16 mouse cellular contexts compared by ENCODE assay signal in the genomic region with DNA sequence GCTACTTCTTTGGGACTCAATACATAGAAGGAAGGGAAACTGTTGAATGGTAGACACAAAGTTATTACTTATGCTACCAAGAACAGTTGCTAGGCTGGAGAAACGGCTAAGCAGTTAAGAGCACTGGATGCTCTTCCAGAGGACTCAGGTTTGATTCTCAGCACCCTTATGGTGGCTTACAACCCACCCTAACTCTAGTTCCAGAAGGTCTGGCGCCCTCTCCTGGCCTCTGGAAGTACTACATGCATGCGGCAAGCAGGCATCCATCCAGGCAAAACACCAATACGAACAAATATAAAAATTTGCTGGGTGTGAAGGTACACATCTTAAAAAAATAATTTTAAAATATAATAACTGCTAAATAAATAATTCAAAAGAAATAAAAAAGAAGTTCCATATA. TPM values are rescaled to one million over a fixed set of nuclear protein-coding genes. Genes with fewer than 3 reads are reported as not detected.
DNase-seq lines count a peak whose midpoint lies in the region; ATAC-seq and TF ChIP-seq lines count a peak whose summit lies in the region.
"Had no signal": no experiment of that assay in that cellular context is flagged by ENCODE, and none has a peak within 500 bp of the region (broad histone marks: within the 10 kb centered on the region; RNA-seq: fewer than 3 reads in every experiment).

No protein-coding gene starts in this region.

- TF ChIP-seq EP300 in liver, embryonic 14.5 days (IDR thresholded peaks at IDR 0.05; ENCODE audit: low read depth): no peak

- H3K4me3 ChIP-seq in liver, embryonic 14.5 days (ENCODE audit: insufficient read depth in 1 of 2, low read depth in 2 of 2, low read length in 2 of 2): no peak overlapping the region
- no peak overlapping the region for H3K4me3 ChIP-seq in G1E (ENCODE audit: low read depth, low read length)
- H3K4me3 ChIP-seq: heart, embryonic 13.5 days; hindbrain, embryonic 15.5 days; liver, embryonic 13.5 days; megakaryocyte, embryonic 14.5 days had no signal

- no peak for ATAC-seq in CD4-positive, CD25-positive, alpha-beta regulatory T cell, adult 4 months
- ATAC-seq in liver, embryonic 14.5 days (ENCODE audit: insufficient read depth): no peak
- ATAC-seq in G1E (ENCODE audit: extremely low read depth, insufficient number of reproducible peaks, low FRiP score, poor library complexity, severe bottlenecking): no peak

- no peaks in the 10 kb centered on the region for H3K36me3 ChIP-seq in liver, embryonic 14.5 days (replicated peaks; ENCODE audit: control insufficient read depth, insufficient read depth, low read depth)
- no peaks in the 10 kb centered on the region for H3K36me3 ChIP-seq in G1E (replicated peaks)
- H3K36me3 ChIP-seq: heart, embryonic 13.5 days; hindbrain, embryonic 15.5 days; liver, embryonic 13.5 days had no signal

- H3K9me3 ChIP-seq in liver, embryonic 14.5 days (ENCODE audit: control insufficient read depth, low read length): no peaks in the 10 kb centered on the region
- H3K9me3 ChIP-seq in G1E (replicated peaks): peaks cover 4% of the 10 kb centered on the region
- H3K9me3 ChIP-seq: hindbrain, embryonic 15.5 days; liver, embryonic 13.5 days had no signal

- WGBS in liver, embryonic 14.5 days (ENCODE audit: insufficient replicate concordance): 63% methylated on average over 4 of the region's 4 CpGs

- no peak overlapping the region for H3K9ac ChIP-seq in liver, embryonic 14.5 days (replicated peaks)
- H3K9ac ChIP-seq: heart, embryonic 13.5 days; hindbrain, embryonic 15.5 days; liver, embryonic 13.5 days had no signal

- peaks cover 3 to 13% of the 10 kb centered on the region in 2 experiments; a peak in 2 of 4 replicates for H3K4me1 ChIP-seq in liver, embryonic 14.5 days (replicated peaks; ENCODE audit: control insufficient read depth in 2 of 2, insufficient read depth in 2 of 2, low read length in 1 of 2)
- H3K4me1 ChIP-seq in G1E (ENCODE audit: insufficient read depth, low read depth, low read length): peaks cover 61% of the 10 kb centered on the region

- peak; percentile 52 for DNase-seq in CD4-positive, CD25-positive, alpha-beta regulatory T cell, adult 2 months (ENCODE audit: low read depth, low spot score)
- DNase-seq in liver, embryonic 14.5 days (ENCODE audit: low read depth in 3 of 3, low spot score in 3 of 3): no peak
- DNase-seq in liver (no peak), G1E (ENCODE audit: low spot score) (no peak)
- peak; percentile 46 for DNase-seq in naive thymus-derived CD4-positive, alpha-beta T cell, adult 2 months (ENCODE audit: low read depth)
- no peak for DNase-seq in right cerebral cortex, postnatal 36 days (ENCODE audit: low spot score in 2 of 2)
- no peak for DNase-seq in adrenal gland, adult 18-20 months (ENCODE audit: low spot score in 2 of 2)
- DNase-seq: adrenal gland, postnatal 25 days; cerebellum, adult 8-10 months; gastrocnemius, postnatal 25 days; kidney, postnatal 14 days; liver, embryonic 13.5 days had no signal

- H3K4me2 ChIP-seq in liver, embryonic 14.5 days (ENCODE audit: low read depth): no peak overlapping the region
- H3K4me2 ChIP-seq: heart, embryonic 13.5 days; hindbrain, embryonic 15.5 days; liver, embryonic 13.5 days had no signal

- H3K27me3 ChIP-seq in liver, embryonic 14.5 days (ENCODE audit: control insufficient read depth, insufficient read depth, low read length): peaks cover 19% of the 10 kb centered on the region
- peaks cover 37% of the 10 kb centered on the region for H3K27me3 ChIP-seq in G1E (ENCODE audit: insufficient read depth, low read length)
- H3K27me3 ChIP-seq: megakaryocyte, embryonic 14.5 days had no signal

- H3K27ac ChIP-seq in liver, embryonic 14.5 days: no peak overlapping the region
- H3K27ac ChIP-seq: heart, embryonic 13.5 days; hindbrain, embryonic 15.5 days; liver, embryonic 13.5 days had no signal

- peak; percentile 70 for TF ChIP-seq CTCF in liver, embryonic 14.5 days (IDR thresholded peaks at IDR 0.05; ENCODE audit: low read depth)
- peak; percentile 21; the same call in 1 of the 2 replicates for TF ChIP-seq CTCF in G1E (IDR thresholded peaks at IDR 0.05; ENCODE audit: low read depth, low read length)

RNA-seq across cellular contexts. Expression of a gene that starts 2.8 kb away (rescaled TPM):
- 10 to 100 TPM; 11.5 to 19.9 TPM for polyA plus RNA-seq in CD4-positive, CD25-positive, alpha-beta regulatory T cell, adult 4 months (2017; shearing (Covaris generic))
- 1.4 and 1.9 TPM in 2 replicates for polyA plus RNA-seq in liver, embryonic 14.5 days (2012; rRNA removed)
- 3.3 TPM in 2 replicates for polyA plus RNA-seq in liver, embryonic 14.5 days (2014; fragmentation: Nextera tagmentation; extraction: Ambion mirVana)
- total RNA-seq in G1E (2014; fragmentation: Nextera tagmentation) (45.3 and 45.7 TPM in 2 replicates), G1E (2017) (77.1 and 91.6 TPM in 2 replicates)
- 2.4 and 2.9 TPM in 2 replicates for polyA plus RNA-seq in G1E (2012)
- total RNA-seq in adrenal gland, adult 18-20 months (2021): 1 to 10 TPM; 2.0 to 2.5 TPM

RNA-seq across cellular contexts. Expression of a gene that starts 43.0 kb away (rescaled TPM):
- 10 to 100 TPM in 1 of 2 experiments, 1 to 10 TPM in 1; 9.8 to 10.8 TPM for polyA plus RNA-seq in CD4-positive, CD25-positive, alpha-beta regulatory T cell, adult 4 months (2017; shearing (Covaris generic))
- polyA plus RNA-seq in liver, embryonic 14.5 days (2012; rRNA removed): 3.8 and 4.5 TPM in 2 replicates
- 5.4 and 6.0 TPM in 2 replicates for polyA plus RNA-seq in liver, embryonic 14.5 days (2014; fragmentation: Nextera tagmentation; extraction: Ambion mirVana)
- total RNA-seq in G1E (2014; fragmentation: Nextera tagmentation) (42.4 and 66.4 TPM in 2 replicates), G1E (2017) (26.2 and 30.4 TPM in 2 replicates)
- polyA plus RNA-seq in G1E (2012): 7.7 and 9.2 TPM in 2 replicates
- total RNA-seq in adrenal gland, adult 18-20 months (2021): 10 to 100 TPM; 54.9 to 60.7 TPM

Comparison
In these comparisons a context has a peak if more than half of its experiments do, and no peak if none do; other contexts are left out.
1. DNase-seq: peak in CD4-positive, CD25-positive, alpha-beta regulatory T cell, adult 2 months (single experiment) and naive thymus-derived CD4-positive, alpha-beta T cell, adult 2 months (single experiment); none in liver, embryonic 14.5 days (0 of 3), liver (single experiment), G1E (single experiment), right cerebral cortex, postnatal 36 days (0 of 2) and adrenal gland, adult 18-20 months (0 of 2).